Mouse (Mus musculus): ENCODE data around the gene Clcn5.

Clcn5 gene

DNA sequence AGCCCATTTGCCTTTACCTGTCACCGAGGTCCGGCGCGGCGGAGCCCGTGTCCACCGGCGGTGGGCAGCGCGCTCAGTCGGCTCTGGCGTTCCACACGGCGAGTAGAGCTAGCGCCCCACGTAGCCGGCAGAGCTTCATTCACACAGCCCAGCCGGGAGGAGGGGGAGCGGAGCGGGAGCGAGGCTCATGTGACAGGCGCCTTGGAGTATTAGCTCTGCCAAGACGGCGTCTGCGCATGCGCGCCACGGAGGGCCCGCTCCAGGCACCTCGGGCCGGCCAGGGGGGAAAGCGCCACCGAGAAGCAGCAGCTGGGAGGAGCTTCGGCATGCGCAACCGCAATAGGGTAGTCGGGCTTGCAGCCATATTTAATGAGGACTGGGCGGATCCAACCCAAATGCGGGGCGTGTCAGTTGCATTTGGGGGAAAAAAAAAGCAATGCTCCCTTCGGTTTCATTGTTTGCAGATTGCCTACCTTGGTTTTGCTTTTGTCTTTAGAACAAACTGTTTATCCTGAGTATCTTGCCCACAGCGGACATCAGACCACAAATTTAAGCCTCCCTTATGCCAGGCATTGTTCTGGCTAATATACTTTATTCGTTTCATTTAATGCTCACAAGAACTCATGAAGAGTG lies at the start of gene Clcn5:
Gene Clcn5 (minus strand): TSS at position 270 of the 633 bp plus-strand sequence.
- peak; percentile 85 to 89 for DNase-seq (ENCODE audit: low read depth in 2 of 2, low spot score in 2 of 2)

DNA sequence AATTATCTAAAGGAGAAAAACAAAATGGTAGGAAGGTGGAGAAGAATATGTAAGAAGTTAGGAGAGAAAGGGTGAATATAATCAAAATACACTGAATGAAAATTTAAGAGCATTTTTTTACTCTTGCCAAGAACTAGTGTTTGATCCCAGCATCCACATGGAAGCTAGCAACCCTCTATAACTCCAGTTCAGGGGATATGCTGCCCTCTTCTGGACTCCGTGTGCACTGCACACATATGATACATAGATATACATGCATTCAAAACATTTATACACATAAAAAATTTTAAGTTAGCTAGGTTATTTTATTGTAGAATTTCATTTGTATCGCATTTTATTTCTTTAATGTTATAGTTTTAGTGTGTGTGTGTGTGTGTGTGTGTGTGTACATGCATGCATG lies 6.3 kb upstream of the Clcn5 start:
- DNase-seq (ENCODE audit: low read depth in 2 of 2, low spot score in 2 of 2), result no peak

DNA sequence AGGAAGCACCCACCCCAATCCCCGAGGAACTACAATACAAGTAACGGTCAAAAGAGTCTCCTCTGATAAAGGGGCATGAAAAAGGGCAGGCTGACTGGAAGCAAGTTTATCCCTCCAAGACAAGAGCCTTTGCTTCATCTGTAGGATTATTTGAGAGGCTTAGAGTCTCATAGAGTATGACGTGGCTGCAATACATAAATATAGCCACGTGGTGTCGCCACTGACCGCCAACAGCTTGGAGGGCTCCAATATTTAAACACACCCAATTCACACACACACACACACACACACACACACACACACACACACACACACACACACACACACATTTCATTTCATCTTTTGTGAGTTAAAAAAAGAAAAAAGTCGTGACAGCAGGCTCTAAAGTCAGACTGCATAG lies 3.1 kb upstream of the Clcn5 start:
- peak; percentile 30 to 56 for DNase-seq (ENCODE audit: low read depth in 2 of 2, low spot score in 2 of 2)

DNA sequence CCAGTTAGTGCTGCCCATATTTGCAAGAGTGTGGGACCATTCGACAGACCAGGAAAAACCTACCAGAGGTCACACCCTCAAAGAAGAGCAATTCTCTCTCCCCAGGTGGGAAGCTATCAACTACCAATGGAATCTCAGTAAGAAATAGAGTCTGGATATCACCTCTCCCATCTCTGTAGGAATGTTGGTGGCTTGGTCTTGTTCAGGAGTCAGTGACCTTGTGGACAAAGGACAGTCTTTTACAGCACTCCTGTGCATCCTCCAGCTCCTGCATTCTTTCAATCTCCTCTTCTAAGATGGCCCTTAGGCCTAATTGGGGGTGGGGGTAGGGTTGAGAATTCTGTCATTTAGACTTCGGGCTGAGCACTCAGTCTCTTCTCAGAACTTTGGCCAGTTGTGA lies 1.4 kb upstream of the Clcn5 start:
- DNase-seq (ENCODE audit: low read depth in 2 of 2, low spot score in 2 of 2), result no peak

DNA sequence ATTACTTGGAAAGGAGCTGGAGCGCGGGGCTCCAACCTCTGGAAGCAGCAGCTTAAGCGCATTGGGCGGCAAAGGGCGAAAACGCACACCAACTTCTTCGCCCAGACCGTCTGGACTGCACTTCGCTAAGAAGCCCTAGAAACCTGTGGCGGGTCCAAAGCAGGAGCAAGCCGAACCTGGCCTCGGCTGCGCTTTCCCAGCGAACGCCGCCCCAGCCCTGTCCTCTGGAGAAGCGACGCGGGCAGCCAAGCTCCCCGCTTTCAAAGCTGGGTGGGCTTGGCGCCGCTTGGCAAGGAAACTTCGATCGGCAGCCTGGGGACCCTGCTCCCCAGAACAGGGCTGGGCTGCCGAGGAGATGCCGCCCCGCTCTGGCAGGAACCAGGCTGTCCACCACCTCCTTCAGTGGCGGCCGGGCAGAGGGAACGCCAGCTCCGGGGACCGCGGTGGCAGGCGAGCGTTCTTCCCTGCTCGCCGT lies 570 bp downstream of the Clcn5 start:
- no peak for DNase-seq (ENCODE audit: low read depth in 2 of 2, low spot score in 2 of 2)

DNA sequence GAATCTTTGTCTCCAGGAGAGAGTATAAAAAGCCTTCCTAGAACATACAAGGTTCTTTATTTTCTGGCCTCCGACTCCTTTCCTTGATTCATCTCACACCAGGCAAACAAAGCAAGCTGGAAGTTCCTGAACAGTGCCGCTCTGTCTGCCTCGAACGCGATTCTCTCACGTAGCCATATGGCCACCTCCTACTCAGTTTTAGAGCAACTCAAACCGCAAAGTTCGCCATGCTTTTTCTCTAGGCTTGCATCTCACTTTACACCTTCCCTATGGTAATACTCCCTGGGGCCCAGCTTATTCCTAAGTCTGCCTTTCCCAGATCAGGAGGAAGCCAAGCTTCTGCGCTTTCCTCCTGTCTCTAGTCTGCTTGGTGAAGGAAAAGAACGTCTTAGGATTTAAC lies 4.0 kb downstream of the Clcn5 start:
- no peak for DNase-seq (ENCODE audit: low read depth in 2 of 2, low spot score in 2 of 2)

DNA sequence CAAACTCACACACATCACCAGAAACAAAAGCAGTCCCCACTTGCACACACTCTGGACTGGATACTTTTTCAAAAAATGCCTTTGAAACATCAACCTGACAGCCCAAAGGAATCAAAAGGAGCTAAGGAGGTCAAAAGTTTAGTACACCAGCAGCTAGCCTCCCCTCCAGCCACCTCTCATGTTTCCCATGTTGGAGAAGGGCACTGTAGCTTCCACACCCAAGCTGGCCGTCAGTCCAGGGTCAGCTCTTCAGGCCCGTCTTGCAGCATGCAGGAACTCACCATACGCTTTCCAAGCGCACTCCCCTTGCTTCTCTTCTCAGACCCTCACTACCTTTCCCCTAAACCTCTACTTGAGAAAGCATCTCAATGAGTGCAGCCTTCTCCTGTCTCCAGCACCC lies 4.5 kb downstream of the Clcn5 start:
- DNase-seq (ENCODE audit: low read depth in 2 of 2, low spot score in 2 of 2), result no peak

DNA sequence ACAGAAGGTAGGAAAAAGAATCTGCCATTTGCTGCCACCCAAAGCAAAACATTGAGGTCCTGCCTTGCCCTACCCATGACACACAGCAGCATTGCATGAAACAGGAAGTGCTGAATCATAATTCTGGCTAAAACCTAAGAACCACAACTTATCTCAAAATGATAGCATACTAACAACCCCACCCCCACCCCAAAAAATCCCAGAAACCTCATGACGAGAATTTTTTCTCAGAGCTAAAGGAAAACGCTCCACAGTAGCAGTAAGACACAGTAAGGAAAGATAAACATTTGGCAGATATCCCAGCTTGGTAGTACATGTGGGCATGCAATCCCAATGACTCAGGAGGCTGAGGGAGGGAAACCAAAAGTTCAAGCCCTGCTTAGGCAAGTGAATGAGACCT lies 10.9 kb downstream of the Clcn5 start:
- DNase-seq (ENCODE audit: low read depth in 2 of 2, low spot score in 2 of 2), result no peak

DNA sequence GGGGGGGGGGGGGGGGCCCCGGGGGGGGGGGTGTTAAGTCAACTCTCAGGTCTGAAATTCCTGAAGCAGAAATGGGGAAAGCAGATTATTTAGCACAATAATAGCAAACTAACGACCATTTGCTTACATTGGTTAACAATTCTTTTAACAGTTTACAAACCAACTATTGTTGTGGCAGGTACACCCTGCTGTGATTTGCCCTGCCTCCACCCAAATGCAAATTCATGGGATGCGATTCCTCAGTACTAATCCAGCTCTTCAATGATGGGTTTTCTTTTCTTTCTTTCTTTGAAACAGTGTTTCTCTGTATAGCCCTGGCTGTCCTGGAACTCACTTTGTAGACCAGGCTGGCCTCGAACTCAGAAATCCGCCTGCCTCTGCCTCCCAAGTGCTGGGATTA lies 12.3 kb downstream of the Clcn5 start:
- DNase-seq (ENCODE audit: low read depth in 2 of 2, low spot score in 2 of 2), result no peak

DNA sequence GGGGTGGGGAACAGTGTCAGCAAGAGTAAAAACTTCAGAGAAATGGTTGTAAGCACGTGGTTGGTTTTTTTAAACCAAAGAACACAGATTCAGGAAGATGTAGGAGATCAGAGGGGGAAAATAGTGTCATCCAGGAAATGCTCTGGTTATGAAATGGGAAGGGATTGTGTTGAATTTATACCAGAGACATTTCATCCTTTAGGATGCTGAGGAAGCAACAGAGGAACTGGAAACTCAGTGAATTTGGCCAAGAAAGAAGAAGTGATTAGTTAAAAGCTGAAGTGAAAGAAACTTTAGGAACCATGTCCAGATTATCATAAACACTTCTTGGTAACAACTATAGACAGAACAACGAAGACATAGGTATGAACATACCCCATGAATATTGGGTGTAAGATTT lies 26.2 kb downstream of the Clcn5 start:
- no peak for DNase-seq (ENCODE audit: low read depth in 2 of 2, low spot score in 2 of 2)

DNA sequence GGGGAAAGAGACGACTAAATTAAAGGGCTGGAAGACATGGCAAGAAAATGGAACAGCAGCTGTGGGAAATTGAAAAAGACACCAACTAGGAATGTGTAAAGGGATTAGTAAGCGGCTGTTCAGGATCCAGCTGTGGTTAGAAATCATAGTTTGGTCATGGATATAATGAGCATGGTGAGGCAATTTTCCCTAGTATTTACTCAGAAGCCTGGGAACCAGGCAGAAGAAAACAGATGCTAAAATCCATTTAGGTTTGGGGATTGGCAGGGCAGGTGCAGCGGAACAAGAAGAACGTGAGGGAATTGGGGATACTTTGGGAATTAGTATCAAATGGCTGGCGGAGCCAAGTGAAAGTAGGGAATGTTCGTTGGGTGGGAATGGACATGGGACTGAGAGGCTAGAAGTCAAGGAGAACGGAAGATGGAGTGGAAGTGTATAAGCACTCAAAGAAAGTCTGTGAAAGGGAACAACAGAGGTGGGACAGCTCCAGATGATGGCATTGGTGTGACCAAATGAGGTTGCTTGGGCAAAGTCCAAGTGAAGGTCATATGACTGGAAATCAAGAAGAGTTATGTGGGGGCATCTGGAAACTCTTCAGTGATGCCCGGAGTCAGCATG lies 26.9 kb downstream of the Clcn5 start:
- DNase-seq (ENCODE audit: low read depth in 2 of 2, low spot score in 2 of 2), result no peak

DNA sequence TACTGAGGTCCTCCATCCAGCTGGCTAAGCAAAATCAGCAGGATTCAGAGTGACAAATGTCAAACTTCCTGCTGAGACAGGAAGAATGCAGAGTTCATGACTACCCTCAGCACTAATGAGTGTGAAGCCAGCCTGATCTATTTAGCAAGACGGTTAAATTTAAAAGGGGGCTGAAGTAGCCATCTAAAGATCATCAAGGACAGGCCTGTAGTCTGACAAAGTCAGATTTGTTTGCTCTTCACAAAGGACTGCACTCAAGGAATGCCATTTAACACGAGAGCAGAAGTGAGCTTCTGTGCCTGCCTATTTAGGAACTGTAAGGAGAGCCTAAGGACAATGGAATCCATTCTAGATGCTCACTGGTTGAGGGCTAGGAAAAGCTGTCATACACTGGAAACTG lies 30.2 kb downstream of the Clcn5 start:
- DNase-seq (ENCODE audit: low read depth in 2 of 2, low spot score in 2 of 2), result no peak

DNA sequence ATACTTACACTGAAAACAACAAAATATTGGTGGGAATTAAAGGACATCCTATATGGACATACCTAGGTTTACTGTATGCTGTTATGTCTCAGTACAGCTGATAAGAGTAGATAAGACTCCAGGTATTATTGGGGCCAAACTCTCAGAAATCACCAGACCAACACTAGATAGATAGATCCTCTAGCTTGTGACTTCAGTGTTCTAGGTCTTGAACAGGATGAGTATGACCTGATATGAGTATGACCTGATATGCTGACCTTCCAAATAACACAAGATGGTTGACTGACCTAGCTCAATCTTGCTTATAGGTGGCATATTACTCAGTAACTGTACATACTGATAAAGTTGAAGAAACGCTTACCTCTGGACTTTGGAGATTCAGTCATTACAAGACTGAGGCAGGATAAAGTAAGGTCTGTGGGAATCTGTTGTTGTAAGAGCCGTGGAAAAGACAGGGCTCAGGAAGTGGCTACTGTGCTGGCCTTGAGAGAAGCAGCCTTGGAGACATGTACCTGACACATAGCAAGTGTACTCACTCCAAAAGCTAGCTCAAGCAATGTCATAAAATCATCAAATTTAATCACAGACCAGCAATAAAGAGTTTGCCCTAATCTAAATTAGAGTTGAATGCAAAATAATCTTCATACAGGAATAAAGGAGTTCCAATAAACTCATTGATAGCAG lies 32.0 kb downstream of the Clcn5 start:
- no peak for DNase-seq (ENCODE audit: low read depth in 2 of 2, low spot score in 2 of 2)

DNA sequence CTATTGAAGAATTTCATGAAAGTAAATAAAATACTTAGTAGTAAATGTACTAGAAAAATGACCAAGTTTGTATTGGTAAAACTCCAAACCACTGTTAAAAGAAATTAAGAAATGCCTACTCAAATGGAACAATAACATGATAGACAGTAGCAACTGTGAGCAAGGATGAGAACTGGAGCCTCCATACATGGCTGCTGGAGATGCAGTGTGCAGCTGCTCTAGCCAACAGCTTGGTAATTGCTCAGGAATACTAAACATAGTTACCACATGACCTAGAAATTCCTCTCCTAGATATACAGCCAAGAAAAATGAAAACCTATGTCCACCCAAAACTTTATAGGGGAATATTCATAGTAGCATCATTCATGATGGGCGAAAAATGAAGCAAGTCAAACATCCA lies 36.5 kb downstream of the Clcn5 start:
- DNase-seq (ENCODE audit: low read depth in 2 of 2, low spot score in 2 of 2), result no peak

DNA sequence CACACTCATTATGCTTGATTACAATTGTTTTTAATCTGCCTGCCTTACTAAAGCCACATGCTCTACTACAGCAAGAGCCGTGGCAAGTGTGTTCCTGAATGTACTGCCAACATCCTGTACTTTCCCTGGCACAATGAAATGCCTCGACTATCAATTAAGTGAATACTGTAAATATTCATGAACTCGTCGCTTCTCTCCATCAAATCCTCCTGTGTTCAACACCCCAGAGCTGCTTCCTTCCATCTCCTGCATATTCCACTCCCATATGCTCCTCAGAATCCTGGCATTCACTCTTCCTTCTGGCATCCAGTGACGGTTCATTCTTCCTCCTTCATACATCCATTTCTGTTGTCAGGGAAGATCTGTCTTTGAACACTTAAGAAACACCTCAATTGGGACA lies 39.4 kb downstream of the Clcn5 start:
- DNase-seq (ENCODE audit: low read depth in 2 of 2, low spot score in 2 of 2), result no peak

DNA sequence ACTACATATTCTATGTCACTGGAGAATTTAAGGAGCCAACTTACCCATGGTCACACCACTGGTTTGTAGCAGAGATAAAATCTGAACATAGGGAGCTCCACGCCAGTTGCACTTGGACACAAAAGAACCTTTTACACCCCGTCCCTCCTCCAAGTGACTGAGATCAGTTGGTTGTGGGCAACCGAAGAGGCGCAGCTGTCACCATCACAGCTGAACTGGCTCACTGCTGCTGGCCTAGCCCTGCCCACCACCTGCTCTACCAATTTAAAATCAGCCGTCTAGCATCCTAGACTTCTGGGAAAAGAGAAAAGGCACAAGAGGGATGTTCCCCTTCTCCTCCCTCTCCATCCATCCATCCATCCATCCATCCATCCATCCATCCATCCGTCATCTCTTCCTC lies 42.6 kb downstream of the Clcn5 start:
- no peak for DNase-seq (ENCODE audit: low read depth in 2 of 2, low spot score in 2 of 2)

DNA sequence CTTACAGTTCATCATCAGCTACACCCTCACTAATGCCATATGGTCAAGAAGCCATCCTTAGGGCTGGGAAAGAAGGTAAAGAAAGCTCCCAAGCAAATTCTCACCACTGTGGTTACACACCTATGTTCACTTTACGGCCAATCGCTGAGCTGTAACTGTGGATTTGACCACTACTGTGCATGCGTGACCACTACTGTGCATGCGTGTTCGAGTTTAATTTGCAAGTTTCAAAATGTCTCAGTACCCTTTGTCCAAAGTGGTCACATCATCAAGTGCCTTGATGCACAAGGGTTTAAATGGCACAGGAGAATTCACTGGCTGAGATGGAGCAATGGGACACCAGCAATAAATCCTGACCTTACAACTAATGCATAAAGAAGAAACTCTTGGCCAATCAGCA lies 58.0 kb downstream of the Clcn5 start:
- DNase-seq (ENCODE audit: low read depth in 2 of 2, low spot score in 2 of 2), result no peak

DNA sequence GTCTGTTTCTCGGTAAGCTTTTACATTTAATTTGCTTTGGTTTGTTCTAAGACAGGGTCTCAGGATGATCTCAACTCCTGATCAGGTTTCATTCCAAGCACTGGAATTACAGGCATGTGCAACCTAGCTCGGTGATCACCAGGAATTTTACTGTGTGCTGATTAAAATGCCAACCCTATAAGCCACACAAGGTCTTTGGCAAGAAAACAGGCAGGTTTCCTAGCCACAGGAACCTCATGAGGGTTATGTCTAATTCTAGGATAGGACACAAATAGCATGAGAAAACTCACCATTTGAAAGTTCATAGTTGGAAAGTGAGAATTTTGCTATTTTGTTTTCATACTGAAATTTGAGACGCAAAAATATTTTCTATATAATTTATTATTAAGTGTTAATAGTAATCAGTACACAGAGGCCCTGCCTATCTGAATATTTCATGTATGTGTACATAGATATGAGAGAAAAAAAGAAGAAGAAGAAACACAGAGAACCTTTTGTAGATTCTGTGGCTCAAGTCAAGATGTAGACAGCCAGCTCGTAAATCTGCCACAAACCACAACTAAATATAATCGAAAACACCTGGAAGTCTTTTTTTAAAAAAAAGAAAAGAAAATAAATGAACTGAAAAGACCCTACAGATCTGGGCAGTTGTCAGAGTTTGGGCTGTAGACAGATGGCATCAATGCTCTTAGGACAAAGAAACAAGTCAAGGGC lies 58.6 kb downstream of the Clcn5 start:
- DNase-seq (ENCODE audit: low read depth in 2 of 2, low spot score in 2 of 2), result no peak

DNA sequence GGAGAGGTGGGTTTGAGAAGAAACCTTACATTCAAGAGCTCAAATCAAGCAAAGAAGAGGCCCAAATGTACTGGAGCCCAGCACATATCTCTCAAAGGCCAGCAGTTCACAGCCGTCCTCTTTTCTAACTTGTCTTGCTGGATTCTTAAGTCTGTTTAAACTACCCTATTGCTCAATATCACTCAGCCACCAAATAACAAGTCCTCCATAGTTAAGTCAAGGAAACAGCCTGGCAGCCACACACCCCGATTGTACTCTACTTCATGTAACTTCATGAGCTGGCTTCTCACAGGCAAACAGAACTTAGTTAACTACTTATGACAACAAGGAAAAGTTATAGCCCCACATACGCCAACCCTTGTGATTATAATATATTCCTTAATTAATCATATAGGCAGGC lies 59.4 kb downstream of the Clcn5 start:
- no peak for DNase-seq (ENCODE audit: low read depth in 2 of 2, low spot score in 2 of 2)

DNA sequence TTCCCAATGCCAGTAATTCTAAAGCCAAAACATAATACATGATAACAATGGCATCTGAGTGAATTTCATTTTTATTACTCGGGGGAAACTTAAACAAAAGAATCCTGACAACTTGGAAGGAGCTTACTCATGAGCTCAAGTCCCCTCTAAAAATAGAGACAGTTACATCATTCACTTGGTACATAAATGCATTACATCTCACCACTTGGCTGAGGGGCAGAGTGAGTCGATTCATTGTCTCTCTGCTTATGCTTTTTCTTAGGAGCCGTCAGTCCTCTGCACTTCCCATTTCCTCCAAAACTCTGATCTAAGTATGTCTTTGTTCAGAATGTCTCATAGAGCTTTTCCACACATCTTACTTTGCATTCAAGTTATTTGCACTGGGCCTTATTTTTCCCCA lies 63.1 kb downstream of the Clcn5 start:
- no peak for DNase-seq (ENCODE audit: low read depth in 2 of 2, low spot score in 2 of 2)

DNA sequence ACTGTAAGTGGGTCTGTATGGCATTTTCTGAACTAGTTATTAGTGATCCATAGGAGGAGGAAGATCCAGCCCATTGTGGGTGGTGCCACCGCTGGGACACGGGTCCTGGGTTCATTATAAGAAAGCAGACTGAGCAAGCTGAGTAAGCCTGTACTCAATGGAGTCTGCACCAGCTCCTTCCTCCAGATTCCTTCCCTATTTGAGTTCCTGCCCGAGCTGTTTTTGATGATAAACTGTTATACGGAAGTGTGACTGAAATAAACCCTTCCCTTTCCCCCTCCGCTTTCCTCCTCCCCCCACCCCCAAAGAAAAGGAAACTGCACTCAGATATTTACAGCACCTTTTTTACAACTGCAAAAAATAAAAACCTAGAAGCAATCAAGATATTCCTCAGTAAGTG lies 115.1 kb downstream of the Clcn5 start:
- DNase-seq (ENCODE audit: low read depth in 2 of 2, low spot score in 2 of 2), result no peak

DNA sequence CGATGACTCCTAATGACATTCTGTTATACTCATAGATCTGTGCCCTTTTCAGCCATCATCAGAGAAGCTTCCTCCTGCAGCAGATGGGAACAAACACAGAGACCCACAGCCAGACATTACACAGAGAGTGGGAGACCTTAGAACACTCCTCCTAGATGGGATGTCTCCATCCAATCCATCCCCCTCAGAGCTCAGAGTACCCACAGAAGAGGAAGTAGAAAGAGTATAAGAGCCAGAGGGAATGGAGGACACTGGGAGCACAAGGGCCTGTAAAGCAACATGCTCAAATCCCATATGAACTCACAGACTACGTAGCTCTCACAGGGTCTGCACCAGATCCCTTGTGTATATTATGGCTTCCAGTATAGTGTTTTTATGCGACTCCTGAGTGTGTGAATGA lies 115.6 kb downstream of the Clcn5 start:
- DNase-seq (ENCODE audit: low read depth in 2 of 2, low spot score in 2 of 2), result no peak

All from CD8-positive naive resting alpha-beta T cell, adult 2 months (primary cell).